Mouse (Mus musculus): ENCODE results near the gene AW549877. TPM values are rescaled to one million over a fixed set of nuclear protein-coding genes. Genes with fewer than 3 reads are reported as not detected.

Gene AW549877
- total RNA-seq (2014; rRNA removed) (20.3 and 20.9 TPM in 2 replicates), polyA plus RNA-seq (2012; rRNA removed) (5.5 and 5.8 TPM in 2 replicates)

DNA sequence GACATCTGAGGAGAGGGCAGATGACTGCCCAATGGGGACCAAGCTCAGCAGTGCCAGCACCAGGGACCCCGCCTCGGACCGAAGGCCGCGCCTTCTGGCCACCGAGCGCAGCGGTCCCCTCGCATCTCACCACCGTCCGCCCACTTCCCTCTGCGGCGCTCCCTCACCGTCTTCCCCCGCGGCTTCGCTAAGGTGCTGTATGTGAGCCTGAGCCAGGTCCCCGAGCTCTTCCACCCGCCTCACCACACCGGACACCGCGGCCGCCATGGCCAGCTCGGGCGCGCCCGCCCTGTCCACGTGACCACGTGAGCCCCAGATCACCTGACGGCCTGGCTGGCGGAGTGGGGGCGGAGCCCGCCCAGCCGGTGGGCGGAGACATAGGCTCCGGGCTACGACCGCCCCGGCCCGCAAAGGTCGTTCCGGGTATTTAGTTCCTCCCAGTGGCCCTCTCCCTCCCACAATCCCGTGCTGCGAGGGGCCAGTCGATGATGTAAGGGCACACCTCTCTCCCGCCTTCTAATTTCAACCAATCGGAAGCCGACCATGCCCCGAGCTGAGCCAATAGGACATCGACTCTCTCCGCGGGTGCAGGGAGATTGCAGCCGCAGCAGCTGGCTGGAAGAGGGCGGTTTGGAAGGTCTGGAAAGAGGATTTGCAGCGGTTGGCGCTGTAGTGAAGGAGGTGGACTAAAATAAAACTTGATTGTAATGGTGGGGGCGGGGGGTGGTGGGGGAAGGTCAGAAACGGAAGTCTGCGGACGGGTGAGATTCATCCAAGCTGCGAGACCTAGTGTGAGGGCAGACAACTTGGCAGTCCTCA, at the start of gene AW549877:
Gene AW549877, minus strand, starts transcription at position 297 of the 819 bp plus-strand sequence.
- under 1% methylated on average over 60 of the region's 61 CpGs for WGBS

DNA sequence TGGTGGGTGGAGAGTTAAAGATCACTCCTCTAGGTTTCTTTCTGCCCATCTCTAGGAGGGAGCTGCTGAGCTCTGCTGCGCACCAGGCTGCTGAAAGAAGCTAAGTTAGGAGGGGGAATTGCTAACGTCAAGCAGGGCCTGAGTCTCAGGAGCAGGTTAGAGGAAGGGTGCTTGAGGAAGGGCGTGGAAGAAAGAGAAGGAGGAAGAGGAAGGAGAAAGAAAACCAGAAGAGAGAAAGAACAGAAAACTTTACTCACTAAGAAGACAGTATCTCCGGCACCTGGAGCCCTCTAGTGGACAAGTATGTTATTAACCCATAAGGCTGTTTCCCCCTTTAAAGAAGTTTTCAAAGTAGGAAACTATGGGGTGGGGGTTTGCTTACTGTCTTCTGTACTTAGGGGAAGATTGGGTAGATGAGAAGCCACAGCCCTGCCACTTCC, 47.5 kb upstream of the AW549877 start:
- no peak overlapping the region for H3K4me3 ChIP-seq (ENCODE audit: insufficient read depth, low read depth, low read length)
- no peaks in the 10 kb centered on the region for H3K79me2 ChIP-seq (ENCODE audit: control insufficient read depth, insufficient read depth, low read length)
- H3K27me3 ChIP-seq (ENCODE audit: control insufficient read depth, insufficient read depth, low read length), result no peaks in the 10 kb centered on the region
- 22% methylated on average over 4 of the region's 4 CpGs for WGBS
- peak; percentile 16 for DNase-seq (ENCODE audit: extremely low read depth, low read depth, low spot score)
- H3K27ac ChIP-seq (replicated peaks; ENCODE audit: insufficient read depth, low read depth, low read length), result no peak overlapping the region
- H3K4me1 ChIP-seq (ENCODE audit: control insufficient read depth, insufficient read depth, low read length), result peaks cover 1% of the 10 kb centered on the region; the same call in 1 of the 2 replicates
- TF ChIP-seq CTCF (IDR thresholded peaks at IDR 0.05; ENCODE audit: low read depth, low read length) (peak; percentile 19; the same call in 1 of the 2 replicates), POLR2A (IDR thresholded peaks at IDR 0.05; ENCODE audit: extremely low read depth, insufficient read depth, low read length) (no peak)
- H3K9ac ChIP-seq (ENCODE audit: low read depth, low read length), result no peak overlapping the region
- no peaks in the 10 kb centered on the region for H3K36me3 ChIP-seq (ENCODE audit: control insufficient read depth, insufficient read depth, low read length)

More for the DNA sequence above, at the start of gene AW549877:
- H3K79me2 ChIP-seq (ENCODE audit: control insufficient read depth, insufficient read depth, low read length), result no peaks in the 10 kb centered on the region
- peak within 1 kb of the TSS; percentile 92 for H3K4me3 ChIP-seq (ENCODE audit: insufficient read depth, low read depth, low read length)
- H3K36me3 ChIP-seq (ENCODE audit: control insufficient read depth, insufficient read depth, low read length), result peaks cover 11% of the 10 kb centered on the region
- no peak for TF ChIP-seq CTCF (IDR thresholded peaks at IDR 0.05; ENCODE audit: low read depth, low read length)
- TF ChIP-seq POLR2A (IDR thresholded peaks at IDR 0.05; ENCODE audit: extremely low read depth, insufficient read depth, low read length), result peak; percentile 87; the same call in 1 of the 2 replicates
- peak; percentile 97 for DNase-seq (ENCODE audit: extremely low read depth, low read depth, low spot score)
- no peaks in the 10 kb centered on the region for H3K27me3 ChIP-seq (ENCODE audit: control insufficient read depth, insufficient read depth, low read length)
- peak within 1 kb of the TSS; percentile 97 for H3K9ac ChIP-seq (ENCODE audit: low read depth, low read length)
- H3K27ac ChIP-seq (replicated peaks; ENCODE audit: insufficient read depth, low read depth, low read length), result peak within 1 kb of the TSS; percentile 98
- H3K4me1 ChIP-seq (ENCODE audit: control insufficient read depth, insufficient read depth, low read length), result no peaks in the 10 kb centered on the region; the same call in 1 of the 2 replicates

DNA sequence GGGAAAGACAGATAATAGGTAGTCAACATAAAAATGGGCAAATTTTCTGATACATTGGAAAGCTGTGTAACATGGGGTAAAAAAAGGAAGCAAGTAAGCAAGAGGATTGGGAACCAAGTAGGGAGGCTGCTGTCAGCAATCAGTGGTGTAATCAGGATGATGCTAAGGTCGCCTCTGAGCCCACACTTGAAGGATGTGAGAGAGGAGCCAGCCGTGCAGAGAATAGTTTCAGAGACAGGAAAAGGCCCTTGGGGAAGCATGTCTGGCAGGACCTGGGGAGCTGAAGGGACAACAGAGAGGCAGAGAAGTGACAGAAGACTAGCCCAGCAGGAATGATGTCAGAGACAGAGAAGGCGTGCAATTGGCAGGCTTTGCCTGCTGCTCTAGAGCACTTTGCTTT, 46.9 kb upstream of the AW549877 start:
- no peak overlapping the region for H3K27ac ChIP-seq (replicated peaks; ENCODE audit: insufficient read depth, low read depth, low read length)
- H3K4me3 ChIP-seq (ENCODE audit: insufficient read depth, low read depth, low read length), result no peak overlapping the region
- H3K9ac ChIP-seq (ENCODE audit: low read depth, low read length), result no peak overlapping the region
- no peaks in the 10 kb centered on the region for H3K79me2 ChIP-seq (ENCODE audit: control insufficient read depth, insufficient read depth, low read length)
- no peaks in the 10 kb centered on the region for H3K27me3 ChIP-seq (ENCODE audit: control insufficient read depth, insufficient read depth, low read length)
- H3K4me1 ChIP-seq (ENCODE audit: control insufficient read depth, insufficient read depth, low read length), result peaks cover 1% of the 10 kb centered on the region; the same call in 1 of the 2 replicates
- DNase-seq (ENCODE audit: extremely low read depth, low read depth, low spot score), result no peak
- no peaks in the 10 kb centered on the region for H3K36me3 ChIP-seq (ENCODE audit: control insufficient read depth, insufficient read depth, low read length)
- TF ChIP-seq POLR2A (IDR thresholded peaks at IDR 0.05; ENCODE audit: extremely low read depth, insufficient read depth, low read length) (no peak), CTCF (IDR thresholded peaks at IDR 0.05; ENCODE audit: low read depth, low read length) (no peak)
- 78% methylated on average over 3 of the region's 3 CpGs for WGBS

DNA sequence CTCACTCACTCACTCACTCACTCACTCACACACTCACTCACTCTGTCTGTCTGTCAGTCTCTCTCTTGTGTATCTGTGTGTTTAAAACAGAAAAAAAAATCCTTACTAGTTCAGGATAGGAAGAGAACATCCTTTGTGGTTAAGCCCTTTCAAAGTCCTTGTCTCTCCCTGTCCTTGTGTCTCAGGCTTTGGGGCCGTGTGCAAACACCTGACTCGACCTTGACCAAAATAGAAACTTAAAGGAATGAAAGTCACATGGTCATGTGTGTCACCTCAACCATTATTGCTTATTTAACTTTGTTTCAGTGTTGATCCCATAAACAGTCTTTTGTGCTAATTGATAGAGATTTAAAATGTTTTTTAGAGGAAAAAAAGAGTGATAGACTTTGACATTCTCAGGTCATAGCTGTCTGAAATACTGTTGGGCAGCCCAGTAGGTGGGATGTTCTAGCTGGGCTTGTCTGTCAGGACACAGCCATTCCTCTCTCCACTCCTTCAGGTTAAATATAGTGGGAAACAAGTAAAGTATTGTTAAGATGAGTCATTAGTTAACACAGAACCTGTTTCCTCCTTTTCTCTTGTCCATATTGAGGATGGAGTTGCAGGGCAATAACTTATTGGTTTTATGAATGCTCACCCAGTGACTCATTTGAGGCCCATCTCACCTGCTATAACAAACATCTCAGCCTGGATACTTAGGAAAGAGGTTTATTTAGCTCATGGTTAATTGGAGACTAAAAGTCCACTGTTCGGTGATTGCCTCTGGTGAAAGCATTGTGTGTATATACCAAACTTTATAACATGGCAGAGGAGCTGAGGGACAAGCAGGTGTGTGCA, 37.8 kb upstream of the AW549877 start:
- WGBS, result 77% methylated on average over 3 of the region's 3 CpGs
- H3K27ac ChIP-seq (replicated peaks; ENCODE audit: insufficient read depth, low read depth, low read length), result no peak overlapping the region
- H3K4me1 ChIP-seq (ENCODE audit: control insufficient read depth, insufficient read depth, low read length), result no peaks in the 10 kb centered on the region
- H3K27me3 ChIP-seq (ENCODE audit: control insufficient read depth, insufficient read depth, low read length), result no peaks in the 10 kb centered on the region
- no peaks in the 10 kb centered on the region for H3K36me3 ChIP-seq (ENCODE audit: control insufficient read depth, insufficient read depth, low read length)
- DNase-seq (ENCODE audit: extremely low read depth, low read depth, low spot score), result no peak
- no peak overlapping the region for H3K4me3 ChIP-seq (ENCODE audit: insufficient read depth, low read depth, low read length)
- H3K9ac ChIP-seq (ENCODE audit: low read depth, low read length), result no peak overlapping the region
- H3K79me2 ChIP-seq (ENCODE audit: control insufficient read depth, insufficient read depth, low read length), result no peaks in the 10 kb centered on the region
- TF ChIP-seq POLR2A (IDR thresholded peaks at IDR 0.05; ENCODE audit: extremely low read depth, insufficient read depth, low read length), result no peak
- TF ChIP-seq CTCF (IDR thresholded peaks at IDR 0.05; ENCODE audit: low read depth, low read length), result no peak

DNA sequence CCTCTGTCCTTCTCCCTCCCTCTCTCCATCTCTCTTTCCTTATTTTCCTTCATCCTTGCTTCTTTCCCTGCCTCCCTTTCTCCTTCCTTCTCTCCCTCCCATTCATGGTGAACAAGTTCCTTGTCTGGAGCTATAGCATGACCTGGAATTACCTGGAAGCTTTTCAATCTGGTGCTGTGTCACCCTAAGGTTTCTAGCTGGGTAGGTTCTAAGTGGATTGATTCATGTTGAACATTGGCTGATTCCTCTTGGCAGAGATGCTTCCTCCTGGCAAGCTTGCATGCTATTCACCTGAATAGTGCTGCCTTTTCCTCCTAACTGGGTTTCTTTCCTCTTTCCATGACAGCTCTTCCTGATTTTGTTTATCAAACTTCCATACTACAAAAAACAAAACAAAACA, 33.4 kb upstream of the AW549877 start:
- Histone ChIP-seq H3K27ac (replicated peaks; ENCODE audit: insufficient read depth, low read depth, low read length) (no peak overlapping the region), H3K79me2 (ENCODE audit: control insufficient read depth, insufficient read depth, low read length) (no peaks in the 10 kb centered on the region), H3K36me3 (ENCODE audit: control insufficient read depth, insufficient read depth, low read length) (no peaks in the 10 kb centered on the region), H3K4me3 (ENCODE audit: insufficient read depth, low read depth, low read length) (no peak overlapping the region), H3K4me1 (ENCODE audit: control insufficient read depth, insufficient read depth, low read length) (no peaks in the 10 kb centered on the region), H3K9ac (ENCODE audit: low read depth, low read length) (no peak overlapping the region), H3K27me3 (ENCODE audit: control insufficient read depth, insufficient read depth, low read length) (no peaks in the 10 kb centered on the region; the same call in 1 of the 2 replicates)
- no peak for DNase-seq (ENCODE audit: extremely low read depth, low read depth, low spot score)
- TF ChIP-seq POLR2A (IDR thresholded peaks at IDR 0.05; ENCODE audit: extremely low read depth, insufficient read depth, low read length), result no peak
- TF ChIP-seq CTCF (IDR thresholded peaks at IDR 0.05; ENCODE audit: low read depth, low read length), result no peak
